In the genomic region with DNA sequence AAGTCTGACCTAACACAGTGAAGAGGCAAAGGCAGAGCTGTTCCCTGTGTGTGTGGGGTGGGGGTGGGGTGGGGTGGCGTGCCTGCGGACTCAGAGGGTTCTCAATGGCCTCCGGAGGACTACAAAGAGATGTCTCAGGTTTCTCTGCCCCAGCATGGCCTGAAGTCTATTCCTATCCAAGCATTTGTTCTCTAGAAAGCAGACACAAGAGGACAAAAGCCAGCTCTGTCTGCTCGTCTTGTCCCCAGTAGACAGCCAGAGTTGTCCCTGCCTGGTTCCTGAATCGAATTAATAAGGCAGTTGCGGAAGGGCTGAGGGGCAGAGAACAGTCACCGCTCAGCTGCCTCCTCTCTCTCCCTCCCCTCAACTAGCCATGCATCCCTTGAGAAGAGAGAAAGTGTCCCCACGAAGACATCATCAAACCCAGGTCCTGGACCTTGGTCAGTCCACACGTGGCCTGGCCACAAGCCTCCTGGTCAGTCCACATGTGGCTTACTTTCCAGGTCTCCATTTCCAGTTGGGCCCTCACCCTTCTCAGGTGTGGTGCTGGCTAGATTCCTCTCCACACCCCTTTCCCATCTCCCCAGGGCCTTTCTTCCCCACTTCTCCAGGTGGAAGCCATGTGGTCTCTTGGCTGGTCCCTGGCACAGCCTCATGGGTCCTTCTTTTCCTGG, we compare ENCODE assay signal across 17 mouse cellular contexts. TPM values are rescaled to one million over a fixed set of nuclear protein-coding genes. Genes with fewer than 3 reads are reported as not detected.
DNase-seq lines count a peak whose midpoint lies in the region; ATAC-seq and TF ChIP-seq lines count a peak whose summit lies in the region.
"Had no signal": no experiment of that assay in that cellular context is flagged by ENCODE, and none has a peak within 500 bp of the region (broad histone marks: within the 10 kb centered on the region; RNA-seq: fewer than 3 reads in every experiment).

No protein-coding gene starts in this region.

- no peak overlapping the region for H3K4me2 ChIP-seq in kidney, embryonic 14.5 days (replicated peaks; ENCODE audit: low read depth, low read length)
- H3K4me2 ChIP-seq in kidney, embryonic 16.5 days (replicated peaks; ENCODE audit: low read depth, low read length) = no peak overlapping the region
- H3K4me2 ChIP-seq: heart, embryonic 13.5 days; liver, embryonic 11.5 days; neural tube, embryonic 12.5 days had no signal

- 33% methylated on average over 9 of the region's 9 CpGs for WGBS in kidney, embryonic 14.5 days
- 40% methylated on average over 9 of the region's 9 CpGs for WGBS in kidney, embryonic 16.5 days
- 79% methylated on average over 9 of the region's 9 CpGs for WGBS in lung, adult 2 months

- H3K4me1 ChIP-seq in kidney, embryonic 14.5 days (ENCODE audit: control insufficient read depth, insufficient read depth, low read length) = peaks cover 34% of the 10 kb centered on the region
- peaks cover 39% of the 10 kb centered on the region for H3K4me1 ChIP-seq in kidney, embryonic 16.5 days (ENCODE audit: insufficient read depth, low read length)
- H3K4me1 ChIP-seq in lung, adult 2 months (ENCODE audit: control insufficient read depth, insufficient read depth, low read length) = peaks cover 6% of the 10 kb centered on the region

- no peak for ATAC-seq in kidney, embryonic 14.5 days (ENCODE audit: low FRiP score, low TSS enrichment)
- no peak for ATAC-seq in kidney, embryonic 16.5 days (ENCODE audit: low FRiP score, low TSS enrichment)
- ATAC-seq: lung, postnatal 0 days had no signal

- H3K27me3 ChIP-seq in kidney, embryonic 14.5 days (ENCODE audit: control insufficient read depth, insufficient read depth, low read length) = no peaks in the 10 kb centered on the region
- H3K27me3 ChIP-seq in kidney, embryonic 16.5 days (ENCODE audit: insufficient read depth, low read length) = peaks cover 3% of the 10 kb centered on the region; the same call in 1 of the 2 replicates
- H3K27me3 ChIP-seq: neural tube, embryonic 12.5 days had no signal

- H3K27ac ChIP-seq in kidney, embryonic 14.5 days (ENCODE audit: low read depth, low read length) = peak overlapping the region; percentile 85; the same call in 1 of the 2 replicates
- peak overlapping the region; percentile 92 for H3K27ac ChIP-seq in kidney, embryonic 16.5 days (ENCODE audit: low read length)
- H3K27ac ChIP-seq: heart, embryonic 13.5 days; neural tube, embryonic 12.5 days had no signal

- TF ChIP-seq CTCF in lung, adult 2 months (IDR thresholded peaks at IDR 0.05; ENCODE audit: insufficient read depth, low read length) = no peak

- TF ChIP-seq POLR2A in lung, adult 2 months (IDR thresholded peaks at IDR 0.05; ENCODE audit: borderline replicate concordance, extremely low read depth, low read depth, low read length) = no peak

- DNase-seq in embryo, embryonic 10 days (ENCODE audit: low spot score) = peak; percentile 34
- no peak for DNase-seq in embryo, embryonic 9.5 days (ENCODE audit: extremely low spot score)
- DNase-seq in kidney, adult 9 months = no peak
- peak; percentile 82 for DNase-seq in brain, adult 2 months (ENCODE audit: low read depth, low spot score)
- no peak for DNase-seq in lung, adult 2 months
- DNase-seq in adrenal gland, adult 18-20 months (ENCODE audit: low spot score in 2 of 2) = no peak
- DNase-seq: gastrocnemius, postnatal 36 days had no signal

- no peak overlapping the region for H3K4me3 ChIP-seq in kidney, embryonic 14.5 days (ENCODE audit: low read length)
- no peak overlapping the region for H3K4me3 ChIP-seq in kidney, embryonic 16.5 days (ENCODE audit: low read length)
- no peak overlapping the region for H3K4me3 ChIP-seq in lung, adult 2 months (replicated peaks; ENCODE audit: extremely low read depth, low read depth, low read length)
- H3K4me3 ChIP-seq: heart, embryonic 13.5 days; neural tube, embryonic 12.5 days had no signal

- H3K9ac ChIP-seq in kidney, embryonic 14.5 days (ENCODE audit: low read depth, low read length) = no peak overlapping the region
- H3K9ac ChIP-seq in kidney, embryonic 16.5 days (replicated peaks; ENCODE audit: low read length) = peak overlapping the region; percentile 14; the same call in 1 of the 2 replicates
- H3K9ac ChIP-seq: heart, embryonic 13.5 days; neural tube, embryonic 12.5 days had no signal

- no peaks in the 10 kb centered on the region for H3K9me3 ChIP-seq in kidney, embryonic 14.5 days (ENCODE audit: control insufficient read depth, low read length)
- no peaks in the 10 kb centered on the region for H3K9me3 ChIP-seq in kidney, embryonic 16.5 days (ENCODE audit: low read length)
- H3K9me3 ChIP-seq: heart, embryonic 13.5 days; neural tube, embryonic 12.5 days had no signal

- H3K36me3 ChIP-seq in kidney, embryonic 14.5 days (ENCODE audit: control insufficient read depth, insufficient read depth, low read length) = no peaks in the 10 kb centered on the region
- 0 out of 2 replicates have a peak, but pooled peaks cover under 1% of the 10 kb centered on the region for H3K36me3 ChIP-seq in kidney, embryonic 16.5 days (ENCODE audit: insufficient read depth, low read length)
- H3K36me3 ChIP-seq: neural tube, embryonic 12.5 days had no signal

RNA-seq across cellular contexts. Expression of a gene that starts 2.7 kb away (rescaled TPM):
- polyA plus RNA-seq in kidney, embryonic 14.5 days (2014; fragmentation: Nextera tagmentation; extraction: Ambion mirVana) = 22.4 and 26.3 TPM in 2 replicates
- 44.8 and 47.5 TPM in 2 replicates for polyA plus RNA-seq in kidney, embryonic 16.5 days (2015; fragmentation: Nextera tagmentation; extraction: Ambion mirVana)
- polyA plus RNA-seq in lung, adult 2 months (2012; rRNA removed) = 27.7 and 29.8 TPM in 2 replicates
- total RNA-seq in adrenal gland, adult 18-20 months (2021) = 10 to 100 TPM; 16.1 to 20.8 TPM

RNA-seq across cellular contexts. Expression of a gene that starts 8.9 kb away (rescaled TPM):
- 0.74 and 1.1 TPM in 2 replicates for polyA plus RNA-seq in kidney, embryonic 14.5 days (2014; fragmentation: Nextera tagmentation; extraction: Ambion mirVana)
- polyA plus RNA-seq in kidney, embryonic 16.5 days (2015; fragmentation: Nextera tagmentation; extraction: Ambion mirVana) = 1.5 TPM in 2 replicates
- 0.06 TPM in 1 of 2 replicates, not detected in the other for polyA plus RNA-seq in lung, adult 2 months (2012; rRNA removed)
- total RNA-seq in adrenal gland, adult 18-20 months (2021) = not detected
- total RNA-seq: gastrocnemius, postnatal 36 days; hematopoietic stem cell, adult 5-6 weeks; megakaryocyte-erythroid progenitor cell, adult 5-6 weeks had no signal
- polyA plus RNA-seq: frontal cortex, adult 2 months; heart, embryonic 13.5 days; lung, postnatal 0 days; neural tube, embryonic 12.5 days; urinary bladder, adult 2 months had no signal

RNA-seq across cellular contexts. Expression of a gene that starts 11.5 kb away (rescaled TPM):
- 1.3 and 1.6 TPM in 2 replicates for polyA plus RNA-seq in kidney, embryonic 14.5 days (2014; fragmentation: Nextera tagmentation; extraction: Ambion mirVana)
- 3.7 and 5.1 TPM in 2 replicates for polyA plus RNA-seq in kidney, embryonic 16.5 days (2015; fragmentation: Nextera tagmentation; extraction: Ambion mirVana)
- polyA plus RNA-seq in lung, adult 2 months (2012; rRNA removed) = 2.0 and 21.7 TPM in 2 replicates
- 10 to 100 TPM in 1 of 2 experiments, 1 to 10 TPM in 1; 6.7 to 13.8 TPM for total RNA-seq in adrenal gland, adult 18-20 months (2021)
- total RNA-seq: hematopoietic stem cell, adult 5-6 weeks had no signal
- polyA plus RNA-seq: heart, embryonic 13.5 days had no signal

RNA-seq across cellular contexts. Expression of a gene that starts 16.7 kb away (rescaled TPM):
- polyA plus RNA-seq in kidney, embryonic 14.5 days (2014; fragmentation: Nextera tagmentation; extraction: Ambion mirVana) = 37.6 and 38.5 TPM in 2 replicates
- 36.2 and 39.8 TPM in 2 replicates for polyA plus RNA-seq in kidney, embryonic 16.5 days (2015; fragmentation: Nextera tagmentation; extraction: Ambion mirVana)
- 7.6 and 13.3 TPM in 2 replicates for polyA plus RNA-seq in lung, adult 2 months (2012; rRNA removed)
- total RNA-seq in adrenal gland, adult 18-20 months (2021) = 10 to 100 TPM; 27.6 to 33.3 TPM

RNA-seq across cellular contexts. Expression of a gene that starts 16.8 kb away (rescaled TPM):
- 2.5 and 2.7 TPM in 2 replicates for polyA plus RNA-seq in kidney, embryonic 14.5 days (2014; fragmentation: Nextera tagmentation; extraction: Ambion mirVana)
- 3.9 and 5.2 TPM in 2 replicates for polyA plus RNA-seq in kidney, embryonic 16.5 days (2015; fragmentation: Nextera tagmentation; extraction: Ambion mirVana)
- 1.7 and 1.8 TPM in 2 replicates for polyA plus RNA-seq in lung, adult 2 months (2012; rRNA removed)
- 1 to 10 TPM; 1.1 TPM for total RNA-seq in adrenal gland, adult 18-20 months (2021)

Comparison
In these comparisons a context has a peak if more than half of its experiments do, and no peak if none do; other contexts are left out.
1. DNase-seq: peak in embryo, embryonic 10 days (single experiment) and brain, adult 2 months (single experiment); none in embryo, embryonic 9.5 days (single experiment), kidney, adult 9 months (single experiment), lung, adult 2 months (single experiment) and adrenal gland, adult 18-20 months (0 of 2).